Mouse (Mus musculus): ENCODE data around the gene Mgat4d. TPM values are rescaled to one million over a fixed set of nuclear protein-coding genes. Genes with fewer than 3 reads are reported as not detected.
A peak's percentile ranks its signal among the peaks of the same experiment; 100 is the strongest.
"Not testable (repeated sequence)": the region's sequence is repeated elsewhere in the genome, so short reads cannot be mapped to it uniquely, and the experiment has no call there.

Mgat4d gene
- polyA plus RNA-seq, 1 experiment from 2014 or later = not detected

- ATAC-seq (replicated peaks; ENCODE audit: low FRiP score) (peak; percentile 94), DNase-seq (ENCODE audit: low spot score) (peak; percentile 45)
- no peaks in the 10 kb centered on the region for H3K27me3 ChIP-seq (replicated peaks; ENCODE audit: control insufficient read depth, insufficient read depth, low read length)
- no peak overlapping the region for H3K4me3 ChIP-seq (ENCODE audit: low read depth, low read length)
- H3K27ac ChIP-seq (ENCODE audit: low read depth, low read length) = peak overlapping the region; percentile 94
- no peaks in the 10 kb centered on the region for H3K36me3 ChIP-seq (ENCODE audit: control insufficient read depth, insufficient read depth, low read length)
- 47% methylated on average over 13 of the region's 13 CpGs for WGBS
- H3K4me1 ChIP-seq (replicated peaks; ENCODE audit: control insufficient read depth, insufficient read depth, low read length) = peaks cover 21% of the 10 kb centered on the region
- no peaks in the 10 kb centered on the region for H3K9me3 ChIP-seq (ENCODE audit: control insufficient read depth, low read length)
- peak overlapping the region; percentile 35; the same call in 1 of the 2 replicates for H3K9ac ChIP-seq (ENCODE audit: low read depth, low read length)
- peak overlapping the region; percentile 56 for H3K4me2 ChIP-seq
These were observed 75.0 kb downstream of the Mgat4d start for GRCm38 (mm10) chr8:83423032-83423825.

GRCm38 (mm10) chr8:83425202-83425601 lies 76.9 kb downstream of the Mgat4d start:
- DNase-seq (ENCODE audit: low spot score) (no peak), ATAC-seq (replicated peaks; ENCODE audit: low FRiP score) (no peak)
- no peaks in the 10 kb centered on the region for H3K36me3 ChIP-seq (ENCODE audit: control insufficient read depth, insufficient read depth, low read length)
- no peaks in the 10 kb centered on the region for H3K9me3 ChIP-seq (ENCODE audit: control insufficient read depth, low read length)
- no peak overlapping the region for H3K9ac ChIP-seq (ENCODE audit: low read depth, low read length)
- no peaks in the 10 kb centered on the region for H3K27me3 ChIP-seq (replicated peaks; ENCODE audit: control insufficient read depth, insufficient read depth, low read length)
- WGBS = 85% methylated on average over 6 of the region's 6 CpGs
- peaks cover 21% of the 10 kb centered on the region for H3K4me1 ChIP-seq (replicated peaks; ENCODE audit: control insufficient read depth, insufficient read depth, low read length)
- H3K4me3 ChIP-seq (ENCODE audit: low read depth, low read length) = no peak overlapping the region
- no peak overlapping the region for H3K4me2 ChIP-seq
- H3K27ac ChIP-seq (ENCODE audit: low read depth, low read length) = peak overlapping the region; percentile 39

- Histone ChIP-seq H3K27me3 (replicated peaks; ENCODE audit: control insufficient read depth, insufficient read depth, low read length) (no peaks in the 10 kb centered on the region), H3K4me3 (ENCODE audit: low read depth, low read length) (no peak overlapping the region), H3K4me2 (no peak overlapping the region), H3K36me3 (ENCODE audit: control insufficient read depth, insufficient read depth, low read length) (no peaks in the 10 kb centered on the region), H3K4me1 (replicated peaks; ENCODE audit: control insufficient read depth, insufficient read depth, low read length) (peaks cover 21% of the 10 kb centered on the region), H3K27ac (ENCODE audit: low read depth, low read length) (no peak overlapping the region), H3K9ac (ENCODE audit: low read depth, low read length) (no peak overlapping the region), H3K9me3 (ENCODE audit: control insufficient read depth, low read length) (no peaks in the 10 kb centered on the region)
- ATAC-seq (replicated peaks; ENCODE audit: low FRiP score) = no peak
- no peak for DNase-seq (ENCODE audit: low spot score)
- 70% methylated on average over 11 of the region's 11 CpGs for WGBS
These were observed 78.0 kb downstream of the Mgat4d start for GRCm38 (mm10) chr8:83426104-83426759.

- WGBS = 47% methylated on average over 7 of the region's 7 CpGs
- no peak overlapping the region for H3K4me3 ChIP-seq (ENCODE audit: low read depth, low read length)
- DNase-seq (ENCODE audit: low spot score) = no peak
- ATAC-seq (replicated peaks; ENCODE audit: low FRiP score) = no peak
- no peaks in the 10 kb centered on the region for H3K36me3 ChIP-seq (ENCODE audit: control insufficient read depth, insufficient read depth, low read length)
- peaks cover 18% of the 10 kb centered on the region for H3K4me1 ChIP-seq (replicated peaks; ENCODE audit: control insufficient read depth, insufficient read depth, low read length)
- H3K9ac ChIP-seq (ENCODE audit: low read depth, low read length) = no peak overlapping the region
- H3K9me3 ChIP-seq (ENCODE audit: control insufficient read depth, low read length) = no peaks in the 10 kb centered on the region
- H3K27ac ChIP-seq (ENCODE audit: low read depth, low read length) = no peak overlapping the region
- no peaks in the 10 kb centered on the region for H3K27me3 ChIP-seq (replicated peaks; ENCODE audit: control insufficient read depth, insufficient read depth, low read length)
- no peak overlapping the region for H3K4me2 ChIP-seq
These were observed 78.7 kb downstream of the Mgat4d start for GRCm38 (mm10) chr8:83426949-83427348.

- peak overlapping the region; percentile 51 for H3K4me2 ChIP-seq
- not testable (repeated sequence) for H3K9ac ChIP-seq (ENCODE audit: low read depth, low read length); H3K27me3 ChIP-seq (replicated peaks; ENCODE audit: control insufficient read depth, insufficient read depth, low read length)
These were observed 80.3 kb downstream of the Mgat4d start for GRCm38 (mm10) chr8:83428621-83429020.

GRCm38 (mm10) chr8:83429071-83429524 lies 80.8 kb downstream of the Mgat4d start:
- DNase-seq (ENCODE audit: low spot score) (no peak), ATAC-seq (replicated peaks; ENCODE audit: low FRiP score) (peak; percentile 96)
- WGBS = 40% methylated on average over 4 of the region's 4 CpGs
- Histone ChIP-seq H3K9me3 (ENCODE audit: control insufficient read depth, low read length) (no peaks in the 10 kb centered on the region), H3K27me3 (replicated peaks; ENCODE audit: control insufficient read depth, insufficient read depth, low read length) (no peaks in the 10 kb centered on the region), H3K36me3 (ENCODE audit: control insufficient read depth, insufficient read depth, low read length) (no peaks in the 10 kb centered on the region), H3K27ac (ENCODE audit: low read depth, low read length) (peak overlapping the region; percentile 60; the same call in 1 of the 2 replicates), H3K9ac (ENCODE audit: low read depth, low read length) (no peak overlapping the region), H3K4me1 (replicated peaks; ENCODE audit: control insufficient read depth, insufficient read depth, low read length) (peaks cover 16% of the 10 kb centered on the region), H3K4me3 (ENCODE audit: low read depth, low read length) (no peak overlapping the region), H3K4me2 (peak overlapping the region; percentile 51)

More at GRCm38 (mm10) chr8:83428621-83429020, 80.3 kb downstream of the Mgat4d start:
- peak; percentile 16 for ATAC-seq (replicated peaks; ENCODE audit: low FRiP score)
- H3K36me3 ChIP-seq (ENCODE audit: control insufficient read depth, insufficient read depth, low read length); H3K9me3 ChIP-seq (ENCODE audit: control insufficient read depth, low read length); DNase-seq (ENCODE audit: low spot score); H3K4me3 ChIP-seq (ENCODE audit: low read depth, low read length): not testable (repeated sequence)
- peak overlapping the region; percentile 60; the same call in 1 of the 2 replicates for H3K27ac ChIP-seq (ENCODE audit: low read depth, low read length)
- 74% methylated on average over 3 of the region's 3 CpGs for WGBS
- H3K4me1 ChIP-seq (replicated peaks; ENCODE audit: control insufficient read depth, insufficient read depth, low read length) = peaks cover 16% of the 10 kb centered on the region

Other genes with a start within 250 kb of the Mgat4d start
- 0.86 and 1.3 TPM in 2 replicates for gene Tbc1d9, start 183.1 kb upstream of the Mgat4d start, polyA plus RNA-seq (2014; fragmentation: Nextera tagmentation; extraction: Ambion mirVana)
- gene Gm10645, start 182.3 kb upstream of the Mgat4d start, polyA plus RNA-seq (2014; fragmentation: Nextera tagmentation; extraction: Ambion mirVana) = 0.38 and 0.86 TPM in 2 replicates
- gene Ucp1, start 58.1 kb upstream of the Mgat4d start, polyA plus RNA-seq (2014; fragmentation: Nextera tagmentation; extraction: Ambion mirVana) = not detected in 2 replicates
- 15.0 and 18.1 TPM in 2 replicates for gene Elmod2, start 16.0 kb upstream of the Mgat4d start, polyA plus RNA-seq (2014; fragmentation: Nextera tagmentation; extraction: Ambion mirVana)
- gene Clgn, start 41.4 kb downstream of the Mgat4d start, polyA plus RNA-seq (2014; fragmentation: Nextera tagmentation; extraction: Ambion mirVana) = 0.62 and 0.87 TPM in 2 replicates
- 83.3 and 91.0 TPM in 2 replicates for gene Scoc, start 109.9 kb downstream of the Mgat4d start, polyA plus RNA-seq (2014; fragmentation: Nextera tagmentation; extraction: Ambion mirVana)
- not detected in 2 replicates for gene Olfr370, start 187.3 kb downstream of the Mgat4d start, polyA plus RNA-seq (2014; fragmentation: Nextera tagmentation; extraction: Ambion mirVana)
- 321 and 354 TPM in 2 replicates for gene Ndufb7, start 218.2 kb downstream of the Mgat4d start, polyA plus RNA-seq (2014; fragmentation: Nextera tagmentation; extraction: Ambion mirVana)